Mouse (Mus musculus): ENCODE data around the gene Zfp385c.

DNA sequence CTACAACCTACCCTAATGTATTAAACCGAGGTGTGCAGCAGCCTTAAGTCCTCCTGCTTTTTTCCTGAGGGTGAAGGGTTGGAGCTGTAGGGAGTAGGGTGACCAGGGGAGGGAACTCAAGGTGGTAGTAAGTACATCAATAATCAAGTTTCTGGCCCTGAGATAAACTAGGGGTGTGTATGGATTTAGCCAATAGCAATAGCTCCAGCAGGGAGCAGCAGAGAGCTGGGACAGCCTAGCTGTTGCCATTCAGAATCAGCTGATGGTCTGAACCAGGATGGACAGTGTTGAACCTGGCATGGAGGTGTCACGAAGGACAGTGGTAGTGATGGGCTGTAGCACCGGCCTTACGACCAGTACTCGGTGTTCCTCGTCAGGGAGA is 22.3 kb upstream of the Zfp385c start:
- TF ChIP-seq GATA1 (IDR thresholded peaks at IDR 0.05; ENCODE audit: borderline replicate concordance, low read length) (no peak), TAL1 (conservative IDR thresholded peaks at IDR 0.05; ENCODE audit: low read depth, low read length) (no peak), CTCF (IDR thresholded peaks at IDR 0.05; ENCODE audit: low read depth, low read length) (peak; percentile 75), GATA2 (IDR thresholded peaks at IDR 0.05; ENCODE audit: borderline replicate concordance, low read depth, low read length) (no peak), POLR2AphosphoS5 (IDR thresholded peaks at IDR 0.05; ENCODE audit: insufficient replicate concordance, low read depth, low read length) (no peak)

All from G1E (cell line).